ENCODE assay signal across 10 mouse cellular contexts in genomic region chr17:27804156-27804690, GRCm38 (mm10).
"Had no signal": no experiment of that assay in that cellular context is flagged by ENCODE, and none has a peak within 500 bp of the region (broad histone marks: within the 10 kb centered on the region; RNA-seq: fewer than 3 reads in every experiment).

No protein-coding gene starts in this region.

- H3K36me3 ChIP-seq: intestine, embryonic 15.5 days; midbrain, embryonic 13.5 days had no signal

- ATAC-seq: intestine, embryonic 15.5 days; midbrain, embryonic 13.5 days had no signal

- H3K27ac ChIP-seq: intestine, embryonic 15.5 days; layer of hippocampus, adult 2 months; macrophage; midbrain, embryonic 13.5 days; stomach, postnatal 0 days had no signal

- H3K4me3 ChIP-seq: intestine, embryonic 15.5 days; layer of hippocampus, adult 2 months; megakaryocyte, embryonic 14.5 days; midbrain, embryonic 13.5 days had no signal

- H3K4me2 ChIP-seq: intestine, embryonic 15.5 days; midbrain, embryonic 13.5 days had no signal

- H3K27me3 ChIP-seq: intestine, embryonic 15.5 days; megakaryocyte, embryonic 14.5 days; midbrain, embryonic 13.5 days had no signal

- DNase-seq: kidney, adult 18-20 months; kidney, postnatal 10 days; kidney, postnatal 4 days; thymus, postnatal 4 days had no signal

- H3K9me3 ChIP-seq: intestine, embryonic 15.5 days; megakaryocyte, embryonic 14.5 days; midbrain, embryonic 13.5 days had no signal

- H3K9ac ChIP-seq: intestine, embryonic 15.5 days; midbrain, embryonic 13.5 days had no signal
